Mouse (Mus musculus) limb, embryonic 14.5 days (tissue): ENCODE measurements around the gene Gpr162. TPM values are rescaled to one million over a fixed set of nuclear protein-coding genes. Genes with fewer than 3 reads are reported as not detected.
"Not testable (repeated sequence)": the region's sequence is repeated elsewhere in the genome, so short reads cannot be mapped to it uniquely, and the experiment has no call there.

Experiments
- ATAC-seq: fragments of 200-750 bp; cut with Nextera tagmentation; 2 replicates; pipeline ENCODE4 v1.8.0; 2017; ENCODE audit warnings: low read depth, moderate number of reproducible peaks, moderate TSS enrichment; ENCODE audit not compliant: low FRiP score
- DNase-seq: peaks from one replicate; pipeline ENCODE4 v3.0.0-alpha.2; 2015; ENCODE audit warnings: low spot score
- H3K27ac ChIP-seq: fragments of 300-500 bp; sonication (generic); replicated peaks from 2 replicates; pipeline ENCODE4 v1.5.1; 2014; ENCODE audit warnings: low read depth, mild to moderate bottlenecking, low read length, moderate library complexity, mixed read lengths
- H3K27me3 ChIP-seq: fragments of 300-500 bp; sonication (generic); 2 replicates; pipeline ENCODE4 v1.6.1; 2014; ENCODE audit warnings: low read length, mixed read lengths; ENCODE audit not compliant: control insufficient read depth, insufficient read depth
- H3K36me3 ChIP-seq: fragments of 300-500 bp; sonication (generic); 2 replicates; pipeline ENCODE4 v1.6.1; 2014; ENCODE audit warnings: mild to moderate bottlenecking, low read length, moderate library complexity, mixed read lengths; ENCODE audit not compliant: control insufficient read depth, insufficient read depth
- H3K4me1 ChIP-seq: fragments of 300-500 bp; sonication (generic); 2 replicates; pipeline ENCODE4 v1.6.1; 2014; ENCODE audit warnings: antibody characterized with exemption, low read length, mixed read lengths; ENCODE audit not compliant: control insufficient read depth, insufficient read depth
- H3K4me2 ChIP-seq: fragments of 300-500 bp; sonication (generic); replicated peaks from 2 replicates; pipeline ENCODE4 v1.6.1; 2014; ENCODE audit warnings: low read depth, mild to moderate bottlenecking, low read length, moderate library complexity; ENCODE audit not compliant: severe bottlenecking
- H3K4me3 ChIP-seq: fragments of 300-500 bp; sonication (generic); replicated peaks from 2 replicates; pipeline ENCODE4 v1.5.1; 2014; ENCODE audit warnings: low read length
- H3K9ac ChIP-seq: fragments of 300-500 bp; sonication (generic); 2 replicates; pipeline ENCODE4 v1.6.1; 2014; ENCODE audit warnings: mild to moderate bottlenecking, low read depth, low read length, moderate library complexity; ENCODE audit not compliant: severe bottlenecking
- H3K9me3 ChIP-seq: fragments of 300-500 bp; sonication (generic); 2 replicates; pipeline ENCODE4 v1.6.1; 2016; ENCODE audit warnings: low read length; ENCODE audit not compliant: control insufficient read depth
- POLR2A ChIP-seq: fragments of 200-500 bp; IDR thresholded peaks from 2 replicates; pipeline ENCODE4 v1.8.0; 2012; ENCODE audit warnings: inconsistent platforms, mild to moderate bottlenecking, moderate library complexity, borderline replicate concordance; ENCODE audit not compliant: insufficient read depth, insufficient read length; ENCODE audit errors: extremely low read depth
- WGBS: fragments of 180-500 bp; shearing (Covaris S2); extraction: QIAGEN DNeasy Blood & Tissue Kit; methylation state at CpG from one replicate; pipeline ENCODE4 v1.1.7; 2014; 5-methylcytosine and 5-hydroxymethylcytosine counted together
- polyA plus RNA-seq, 2 experiments: library from polyadenylated mRNA; depleted of rRNA in 1 of 2; stranded (reverse) in 1 of 2; unstranded in 1 of 2; fragments of >200 nt; fragmentation: Nextera tagmentation in 1 of 2; extraction: Ambion mirVana in 1 of 2; gene quantifications; 2 replicates each; pipeline versions ENCODE4 v1.2.1 to v1.2.3; 2012 to 2014

Gpr162 gene
- polyA plus RNA-seq, 2 experiments, result 2.1 to 7.5 TPM

DNA sequence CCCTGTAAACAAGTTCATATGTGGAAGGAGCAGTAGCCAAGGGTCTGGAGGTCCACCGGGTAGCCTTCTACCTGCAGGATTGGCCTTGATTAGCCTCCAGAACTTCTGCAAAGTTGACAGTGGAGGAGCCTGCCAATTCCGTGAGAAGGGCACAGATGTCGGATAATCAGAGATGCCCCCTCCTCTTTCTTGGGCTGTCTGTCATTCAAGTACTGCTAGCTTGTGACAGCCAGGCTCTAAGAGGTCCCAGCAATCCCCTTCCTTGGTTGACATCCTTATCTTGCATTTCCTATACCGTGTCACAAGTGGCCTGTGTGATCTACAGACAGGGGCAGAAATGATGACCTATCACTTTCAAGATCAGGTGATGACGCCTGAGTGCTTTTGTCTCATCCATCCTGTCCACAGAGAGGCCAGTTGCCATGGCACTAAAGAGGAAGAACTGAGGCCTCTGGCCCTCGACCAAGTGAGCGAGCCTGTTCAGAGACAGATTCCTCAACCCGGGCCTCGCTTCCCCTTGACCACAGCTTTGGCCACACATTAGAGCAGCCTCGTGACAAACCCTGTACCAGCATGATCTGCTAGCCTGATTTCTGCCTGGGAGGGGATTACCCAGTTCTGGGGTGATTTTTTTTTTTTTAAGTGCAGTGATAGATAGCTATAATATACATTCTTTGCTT is 37.2 kb upstream of the Gpr162 start:
- Histone ChIP-seq H3K36me3 (no peaks in the 10 kb centered on the region), H3K27ac (no peak overlapping the region), H3K27me3 (no peaks in the 10 kb centered on the region), H3K4me3 (no peak overlapping the region), H3K4me1 (peaks cover 11% of the 10 kb centered on the region; the same call in 1 of the 2 replicates), H3K4me2 (no peak overlapping the region), H3K9me3 (no peaks in the 10 kb centered on the region), H3K9ac (no peak overlapping the region)
- DNase-seq, result no peak
- no peak for TF ChIP-seq POLR2A
- WGBS, result 64% methylated on average over 10 of the region's 10 CpGs
- no peak for ATAC-seq

DNA sequence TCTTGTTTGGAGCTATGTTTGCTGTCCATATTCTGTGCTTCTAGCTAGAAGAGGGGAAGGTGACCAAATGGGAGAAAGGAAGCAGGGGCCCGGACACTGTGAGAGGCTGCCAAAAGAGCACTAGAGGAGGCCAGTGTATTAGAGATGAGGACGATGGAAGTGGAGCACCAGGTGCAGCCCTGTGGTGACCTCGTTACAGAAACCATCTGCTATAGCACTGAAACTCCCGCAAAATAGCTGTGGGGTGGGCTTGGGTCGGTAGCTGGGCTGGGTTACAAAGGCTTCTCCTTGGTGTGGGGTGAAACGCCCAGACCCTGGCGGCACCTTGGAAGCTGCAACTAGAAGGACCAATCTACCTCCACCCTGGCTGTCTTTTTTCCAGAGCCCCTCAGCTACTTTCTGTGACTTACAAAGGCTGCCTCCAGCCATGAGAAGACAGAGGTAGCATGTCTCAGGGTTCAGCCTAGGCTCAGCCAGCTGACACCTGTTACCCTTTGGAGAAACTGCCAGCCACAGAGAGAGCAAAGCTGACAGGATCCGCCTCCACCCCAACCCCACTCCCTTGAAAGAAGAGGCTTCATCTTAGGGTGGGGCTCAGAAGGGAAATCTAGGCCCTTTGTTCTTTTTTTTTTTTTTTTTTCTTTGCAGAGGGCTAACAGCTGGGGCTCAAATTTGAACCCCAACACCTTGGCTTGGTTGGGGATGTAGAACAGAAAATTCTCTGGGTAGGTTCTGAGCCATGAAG is 36.4 kb upstream of the Gpr162 start:
- Histone ChIP-seq H3K9ac (no peak overlapping the region), H3K27me3 (no peaks in the 10 kb centered on the region), H3K36me3 (no peaks in the 10 kb centered on the region), H3K27ac (no peak overlapping the region), H3K4me1 (peaks cover 8% of the 10 kb centered on the region; the same call in 1 of the 2 replicates), H3K4me3 (no peak overlapping the region), H3K4me2 (no peak overlapping the region), H3K9me3 (no peaks in the 10 kb centered on the region)
- TF ChIP-seq POLR2A, result no peak
- no peak for ATAC-seq
- 47% methylated on average over 8 of the region's 8 CpGs for WGBS
- no peak for DNase-seq

DNA sequence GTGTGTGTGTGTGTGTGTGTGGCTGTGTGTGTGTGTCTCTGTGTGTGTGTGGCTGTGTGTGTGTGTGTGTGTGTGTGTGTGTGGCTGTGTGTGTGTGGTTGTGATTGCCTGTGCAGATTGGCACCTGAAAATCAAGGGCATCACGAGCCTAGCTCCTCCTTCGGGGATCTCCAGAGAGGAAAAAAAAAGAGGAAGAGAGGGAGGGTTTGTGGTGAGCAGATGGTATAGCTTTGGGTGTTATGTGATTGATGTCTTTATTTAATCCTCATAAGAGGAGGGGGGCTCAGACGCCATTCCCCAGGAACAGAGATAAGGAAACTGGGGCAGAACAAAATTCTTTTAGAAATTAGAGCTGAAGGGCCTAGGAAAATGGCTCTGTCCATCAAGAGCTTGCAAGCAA is 34.6 kb upstream of the Gpr162 start:
- no peaks in the 10 kb centered on the region for H3K36me3 ChIP-seq
- 44% methylated on average over 3 of the region's 3 CpGs for WGBS
- no peak overlapping the region for H3K4me2 ChIP-seq
- no peak for DNase-seq
- no peak overlapping the region for H3K4me3 ChIP-seq
- ATAC-seq, result no peak
- TF ChIP-seq POLR2A, result no peak
- H3K27ac ChIP-seq, result no peak overlapping the region
- no peaks in the 10 kb centered on the region for H3K9me3 ChIP-seq
- H3K9ac ChIP-seq, result no peak overlapping the region
- no peaks in the 10 kb centered on the region for H3K4me1 ChIP-seq
- no peaks in the 10 kb centered on the region for H3K27me3 ChIP-seq

DNA sequence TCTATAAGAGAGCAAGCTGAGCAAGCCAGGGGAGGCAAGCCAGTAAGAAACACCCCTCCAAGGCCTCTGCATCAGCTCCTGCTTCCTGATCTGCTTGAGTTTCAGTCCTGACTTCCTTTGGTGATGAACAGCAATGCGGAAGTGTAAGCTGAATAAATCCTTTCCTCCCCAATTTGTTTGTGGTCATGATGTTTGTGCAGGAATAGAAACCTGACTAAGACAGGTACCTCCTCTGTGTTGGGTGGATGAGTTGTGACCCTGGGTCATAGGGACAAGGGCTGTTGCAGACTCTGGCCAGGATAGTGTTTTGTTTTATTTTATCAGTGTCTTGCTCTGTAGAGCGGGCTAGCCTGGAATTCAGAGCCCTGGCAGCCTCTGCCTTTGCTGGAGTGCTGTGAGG is 30.3 kb upstream of the Gpr162 start:
- not testable (repeated sequence) for ATAC-seq, DNase-seq
- WGBS, result 93% methylated on average over 2 of the region's 2 CpGs

DNA sequence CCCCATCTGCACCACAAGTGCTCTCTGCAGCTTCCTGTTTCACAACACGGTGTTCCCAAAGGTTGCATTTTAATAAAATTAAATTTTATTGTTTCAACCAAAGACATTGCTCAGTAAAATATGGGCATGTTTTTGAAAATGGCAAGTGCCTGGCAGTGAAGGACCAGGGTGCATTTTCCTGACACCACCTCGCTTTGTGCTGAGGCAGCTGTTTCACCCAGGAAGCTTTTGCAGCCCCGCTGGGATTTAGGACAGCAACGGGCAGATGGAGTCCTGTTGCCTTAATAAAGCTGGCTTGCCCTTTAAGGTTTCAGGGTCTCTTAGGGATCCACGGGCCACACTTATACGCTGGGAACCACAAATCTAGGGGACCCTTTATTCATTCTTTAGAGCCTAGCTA is 27.2 kb upstream of the Gpr162 start:
- TF ChIP-seq POLR2A, result no peak
- ATAC-seq, result no peak
- H3K9me3 ChIP-seq, result no peaks in the 10 kb centered on the region
- H3K36me3 ChIP-seq, result no peaks in the 10 kb centered on the region
- 47% methylated on average over 6 of the region's 6 CpGs for WGBS
- H3K27ac ChIP-seq, result no peak overlapping the region
- no peak overlapping the region for H3K4me3 ChIP-seq
- no peak overlapping the region for H3K4me2 ChIP-seq
- no peaks in the 10 kb centered on the region for H3K4me1 ChIP-seq
- H3K9ac ChIP-seq, result no peak overlapping the region
- H3K27me3 ChIP-seq, result no peaks in the 10 kb centered on the region
- DNase-seq, result no peak

More for the DNA sequence above, 30.3 kb upstream of the Gpr162 start:
- not testable (repeated sequence) for H3K4me2 ChIP-seq, H3K4me1 ChIP-seq, H3K27me3 ChIP-seq, H3K4me3 ChIP-seq, H3K9ac ChIP-seq, H3K27ac ChIP-seq, H3K36me3 ChIP-seq, H3K9me3 ChIP-seq
